Mouse (Mus musculus) embryo, embryonic 10.5 days (tissue): Measurements from ENCODE around the gene Khsrp.
A peak's percentile ranks its signal among the peaks of the same experiment; 100 is the strongest.

ENCODE experiments used
- DNase-seq: peaks from one replicate; pipeline ENCODE4 v3.0.0-alpha.2; 2015; ENCODE audit warnings: low spot score

The Khsrp gene

DNA sequence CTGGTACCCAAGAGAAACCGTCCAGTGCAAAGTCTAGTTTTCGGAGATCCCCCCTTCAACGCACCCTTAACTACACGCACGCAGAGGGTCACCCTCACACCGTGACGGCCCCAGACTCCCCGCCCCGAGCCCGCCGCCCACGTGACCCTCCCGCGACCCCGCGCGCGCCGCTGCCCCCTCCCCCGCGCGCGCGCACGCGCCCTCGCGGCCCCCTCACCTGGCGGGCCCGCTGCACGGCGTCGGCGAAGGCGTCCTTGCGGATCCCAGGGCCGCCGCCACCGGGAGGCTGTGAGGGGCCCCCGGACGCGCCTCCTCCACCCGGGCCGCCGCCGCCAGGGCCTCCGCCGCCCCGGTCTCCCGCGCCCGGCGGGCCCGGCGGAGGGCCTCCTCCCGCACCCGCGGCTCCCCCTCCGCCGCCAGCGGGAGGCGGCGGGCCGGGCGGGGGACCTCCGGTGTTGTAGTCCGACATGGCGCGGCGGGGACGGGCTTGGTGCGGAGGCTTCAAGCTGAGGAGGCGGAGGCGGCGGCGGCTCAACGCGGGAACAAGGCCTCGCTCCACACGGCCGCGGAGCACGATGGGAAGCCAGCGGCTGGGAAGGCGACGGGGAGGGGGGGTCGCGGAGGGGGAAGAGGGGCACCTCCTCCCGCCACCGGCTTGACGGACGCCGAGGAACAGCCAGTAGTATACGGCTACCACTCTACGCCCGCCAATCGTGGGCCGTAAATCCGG is at the start of gene Khsrp:
Khsrp (minus strand) TSS at position 592 of the 730 bp plus-strand sequence.
- DNase-seq, result peak; percentile 66

DNA sequence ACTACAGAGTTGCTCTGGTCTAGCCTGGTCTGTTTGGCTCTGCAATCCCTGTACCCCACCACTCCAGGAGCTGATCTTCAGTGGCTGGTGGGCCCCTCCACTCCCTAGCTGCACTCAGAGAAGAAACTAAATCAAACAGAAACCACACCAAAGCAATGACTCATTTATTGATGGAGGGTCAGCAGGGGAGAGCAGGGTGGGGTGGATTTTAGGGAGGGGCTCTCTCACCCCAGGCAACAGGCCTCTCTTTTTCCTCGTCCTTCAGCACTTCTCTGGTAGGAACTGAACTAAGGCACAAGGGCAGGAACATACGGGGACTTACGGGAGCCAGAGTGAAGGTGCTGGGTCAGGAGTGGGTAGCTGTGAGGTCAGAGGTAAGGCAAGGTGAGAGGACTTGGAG is 48.6 kb upstream of the Khsrp start:
- no peak for DNase-seq

GRCm38 (mm10) chr17:57078336-57078735 is 47.0 kb upstream of the Khsrp start, which contains the start of gene Dennd1c:
Gene Dennd1c (minus strand): TSS chr17:57078514.
- no peak for DNase-seq

GRCm38 (mm10) chr17:57076916-57077315 is 45.6 kb upstream of the Khsrp start:
- DNase-seq, result no peak

GRCm38 (mm10) chr17:57070699-57071098 is 39.4 kb upstream of the Khsrp start:
- peak; percentile 83 for DNase-seq

DNA sequence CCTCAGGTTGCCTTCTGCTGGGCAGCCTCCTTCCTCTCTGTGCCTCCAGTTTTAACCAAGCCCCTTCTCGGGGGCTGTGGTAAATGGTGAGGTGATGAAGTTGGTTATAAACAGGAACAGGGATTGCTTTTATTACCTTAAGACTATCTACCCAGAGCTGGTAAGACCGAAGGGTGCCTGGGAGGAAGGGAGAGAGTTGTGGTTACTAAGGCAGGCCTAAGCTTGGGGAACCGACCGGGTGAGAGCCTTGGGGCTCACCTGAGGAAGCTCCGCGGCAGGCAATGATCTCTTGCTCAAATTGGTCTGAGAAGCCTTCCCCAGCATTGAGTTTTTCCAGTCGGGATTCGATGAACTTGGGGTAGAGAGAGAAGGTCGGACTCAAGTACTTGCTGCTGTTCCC is 39.0 kb upstream of the Khsrp start:
- no peak for DNase-seq

DNA sequence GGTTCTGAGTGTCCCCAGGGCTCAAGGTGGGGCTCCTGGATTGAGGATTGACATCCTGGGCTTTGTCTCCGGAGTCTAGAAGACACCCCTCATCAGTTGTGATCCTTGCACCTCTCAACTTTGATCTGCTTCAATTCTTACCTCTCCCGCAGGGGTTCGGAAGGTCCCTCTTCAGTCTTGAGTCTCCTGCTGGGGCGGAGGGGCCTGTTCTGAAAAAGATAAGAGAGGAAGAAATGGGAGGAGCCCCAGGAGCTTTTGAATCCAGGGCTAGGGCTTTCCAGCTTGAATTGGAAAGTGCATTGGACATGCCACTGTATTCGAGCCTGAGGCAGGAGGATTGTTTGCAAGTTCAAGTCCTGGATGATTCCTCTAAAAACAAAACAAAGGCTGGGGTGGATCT is 35.6 kb upstream of the Khsrp start:
- no peak for DNase-seq

DNA sequence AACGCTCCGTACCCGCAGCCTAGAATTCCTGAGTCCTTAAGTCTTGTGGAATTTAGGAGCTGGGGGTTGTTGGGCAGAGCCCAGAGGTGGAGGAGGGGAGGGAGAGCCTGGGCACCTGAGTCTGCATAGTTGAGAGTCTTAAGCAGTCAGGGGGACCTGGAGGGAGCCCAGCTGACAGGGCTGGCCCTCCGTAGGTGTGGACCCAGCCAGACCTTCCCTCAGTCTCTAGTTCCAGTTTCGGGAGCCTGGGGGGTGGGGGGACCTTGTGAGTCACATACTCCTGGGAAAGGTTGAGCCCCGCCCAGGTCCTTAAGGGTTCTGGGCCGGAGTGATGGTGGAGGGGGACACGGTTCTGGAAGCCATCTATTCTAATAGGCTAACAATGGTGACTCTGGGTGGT is 31.7 kb upstream of the Khsrp start:
- DNase-seq, result no peak

- no peak for DNase-seq
Measured at GRCm38 (mm10) chr17:57062548-57062947, 31.2 kb upstream of the Khsrp start.

DNA sequence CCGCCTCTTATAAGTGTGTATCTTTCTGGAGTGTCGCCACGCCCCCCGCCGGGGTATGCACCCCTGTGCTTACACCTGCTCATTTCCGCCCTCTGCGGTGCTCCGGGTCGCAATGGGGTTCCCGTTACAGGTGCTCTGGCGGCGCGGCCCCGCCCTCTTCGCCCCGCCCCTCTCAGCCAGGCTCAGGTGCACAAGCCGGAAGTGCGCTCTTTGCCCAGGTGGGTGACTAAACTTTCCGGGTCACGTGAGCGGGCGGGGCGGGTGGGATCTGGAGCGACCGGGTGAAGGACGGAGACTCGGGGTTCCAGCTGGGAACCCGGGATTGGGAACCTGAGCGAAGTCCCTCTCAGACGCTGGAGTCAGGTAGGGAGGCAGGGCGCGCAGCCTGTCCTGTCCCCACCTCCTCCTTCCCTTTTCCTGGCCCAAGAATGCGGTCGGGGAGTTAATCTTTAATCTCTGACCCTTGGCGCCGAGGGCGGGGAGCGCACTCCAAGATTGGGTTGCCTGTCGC is 30.7 kb upstream of the Khsrp start:
- no peak for DNase-seq

- DNase-seq, result peak; percentile 16
Measured at GRCm38 (mm10) chr17:57061069-57061468, 29.7 kb upstream of the Khsrp start.

GRCm38 (mm10) chr17:57060231-57060801 is 29.0 kb upstream of the Khsrp start:
- DNase-seq, result peak; percentile 97

- peak; percentile 87 for DNase-seq
Measured at GRCm38 (mm10) chr17:57059486-57059977, 28.2 kb upstream of the Khsrp start, which contains the start of gene Slc25a23. Gene Slc25a23 (minus strand): TSS chr17:57059863.

GRCm38 (mm10) chr17:57058891-57059485 is 27.7 kb upstream of the Khsrp start, which contains the start of gene Crb3:
Gene Crb3 (plus strand): TSS chr17:57059105.
- DNase-seq, result peak; percentile 15

- no peak for DNase-seq
Measured at GRCm38 (mm10) chr17:57056246-57056645, 24.9 kb upstream of the Khsrp start.

DNA sequence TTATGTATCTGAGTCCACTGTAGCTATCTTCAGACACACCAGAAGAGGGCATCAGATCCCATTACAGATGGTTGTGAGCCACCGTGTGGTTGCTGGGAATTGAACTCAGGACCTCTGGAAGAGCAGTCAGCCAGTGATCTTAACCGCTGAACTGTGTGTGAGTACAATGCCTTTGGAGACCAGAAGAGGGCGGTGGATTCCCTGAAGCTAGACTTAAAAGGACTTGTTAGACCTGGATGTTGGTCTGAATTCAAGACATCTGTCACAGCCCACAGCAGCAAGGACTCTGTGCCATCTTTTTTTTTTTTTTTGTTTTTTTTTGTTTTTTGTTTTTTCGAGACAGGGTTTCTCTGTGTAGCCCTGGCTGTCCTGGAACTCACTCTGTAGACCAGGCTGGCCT is 20.4 kb upstream of the Khsrp start:
- peak; percentile 18 for DNase-seq

GRCm38 (mm10) chr17:57048816-57049215 is 17.5 kb upstream of the Khsrp start:
- DNase-seq, result no peak

- DNase-seq, result peak; percentile 41
Measured at GRCm38 (mm10) chr17:57047406-57047805, 16.1 kb upstream of the Khsrp start.

DNA sequence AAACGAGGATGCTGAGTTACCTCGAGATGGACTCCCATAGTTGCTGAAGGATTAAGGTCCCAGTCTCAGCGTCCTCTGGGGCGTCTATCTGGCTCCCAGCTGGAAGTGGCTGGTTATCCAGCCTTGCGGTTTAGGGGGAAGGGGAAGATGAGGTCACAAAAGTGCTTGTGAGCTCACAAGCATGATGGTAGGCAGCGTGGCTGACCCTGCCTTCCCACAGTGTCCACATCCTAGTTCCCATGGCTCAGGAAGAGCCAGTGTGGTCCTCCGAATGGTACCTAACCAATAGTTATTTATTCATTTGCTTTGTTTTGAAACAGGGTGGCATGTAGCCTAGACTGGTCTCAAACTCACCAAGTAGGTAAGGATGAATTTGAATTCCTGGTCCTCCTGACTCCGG is 10.2 kb upstream of the Khsrp start, which contains the start of gene Slc25a41:
Slc25a41 (minus strand) TSS at position 101 of the 400 bp plus-strand sequence.
- no peak for DNase-seq

DNA sequence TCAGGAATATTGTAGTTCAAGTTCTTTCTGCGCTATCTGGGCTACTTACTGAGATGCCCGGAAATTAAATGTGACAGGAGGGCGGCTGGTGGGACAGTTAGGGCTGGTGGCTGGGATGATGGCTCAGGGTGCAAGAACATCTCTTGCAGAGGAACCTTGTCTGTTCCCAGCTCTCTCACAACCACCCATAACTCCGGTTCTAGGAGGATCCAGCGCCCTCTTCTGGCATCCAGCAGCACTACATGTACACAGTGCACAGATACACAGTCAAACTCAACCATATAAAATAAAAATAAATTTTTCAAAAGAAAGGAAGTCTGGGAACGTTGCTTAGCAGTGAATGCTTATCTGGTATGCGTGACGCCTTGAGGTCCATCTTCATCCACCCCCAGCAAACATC is 7.7 kb upstream of the Khsrp start:
- no peak for DNase-seq

DNA sequence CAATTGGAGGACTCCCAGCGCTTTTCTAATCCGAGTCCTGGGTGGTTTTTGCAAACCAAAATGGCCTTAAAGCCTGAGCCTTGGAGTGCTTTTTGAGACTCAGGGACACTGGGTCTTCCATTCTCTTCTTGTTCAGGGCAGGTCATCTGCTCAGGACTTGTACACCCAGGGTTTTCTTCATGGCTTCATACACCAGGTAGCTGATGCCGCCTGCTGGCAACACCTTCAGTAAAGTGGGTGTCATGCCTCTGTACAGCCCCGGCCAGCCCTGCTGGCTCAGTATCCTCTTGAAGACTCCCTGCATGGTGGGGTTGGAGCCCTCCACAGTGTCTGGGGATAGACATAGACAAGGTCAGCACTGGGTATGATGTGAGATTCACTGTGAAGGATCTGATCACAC is 1.5 kb upstream of the Khsrp start:
- peak; percentile 3 for DNase-seq

- DNase-seq, result peak; percentile 100
Measured at GRCm38 (mm10) chr17:57031661-57032420, 519 bp upstream of the Khsrp start.
